Mouse (Mus musculus) liver, postnatal 0 days (tissue): ENCODE measurements at regions not wholly inside any gene's neighbourhood (a gene's known extent, or its start where the extent isn't known, plus 50 kb on each side); places are given as distances from the start of the nearest gene placed in this dataset.

ENCODE experiments used
- ATAC-seq: fragments of 200-750 bp; cut with Nextera tagmentation; 2 replicates; pipeline ENCODE4 v1.8.0; 2017; ENCODE audit warnings: mild to moderate bottlenecking, moderate library complexity
- DNase-seq: peaks from one replicate; pipeline ENCODE4 v3.0.0-alpha.2; 2016
- H3K27ac ChIP-seq: fragments of 300-500 bp; sonication (generic); 2 replicates; pipeline ENCODE4 v1.5.1; 2014; ENCODE audit warnings: antibody characterized with exemption, moderate library complexity, mild to moderate bottlenecking, low read depth
- H3K27me3 ChIP-seq: fragments of 300-500 bp; sonication (generic); 2 replicates; pipeline ENCODE4 v1.6.1; 2014; ENCODE audit warnings: low read length, control low read depth, mixed read lengths; ENCODE audit not compliant: insufficient read depth
- H3K36me3 ChIP-seq: fragments of 300-500 bp; sonication (generic); replicated peaks from 2 replicates; pipeline ENCODE4 v1.6.1; 2014; ENCODE audit warnings: mild to moderate bottlenecking, control low read depth, low read length, moderate library complexity, mixed read lengths; ENCODE audit not compliant: insufficient read depth
- H3K4me1 ChIP-seq: fragments of 300-500 bp; sonication (generic); 2 replicates; pipeline ENCODE4 v1.6.1; 2014; ENCODE audit warnings: antibody characterized with exemption, mild to moderate bottlenecking, control low read depth; ENCODE audit not compliant: insufficient read depth
- H3K4me2 ChIP-seq: fragments of 300-500 bp; sonication (generic); 2 replicates; pipeline ENCODE4 v1.6.1; 2014; ENCODE audit warnings: low read depth, mild to moderate bottlenecking, low read length, moderate library complexity, mixed read lengths
- H3K4me3 ChIP-seq: fragments of 300-500 bp; sonication (generic); 2 replicates; pipeline ENCODE4 v1.5.1; 2014; ENCODE audit warnings: low read depth, low read length
- H3K9ac ChIP-seq: fragments of 300-500 bp; sonication (generic); replicated peaks from 2 replicates; pipeline ENCODE4 v1.6.1; 2014; ENCODE audit warnings: mild to moderate bottlenecking, moderate library complexity
- H3K9me3 ChIP-seq: fragments of 300-500 bp; sonication (generic); 2 replicates; pipeline ENCODE4 v1.6.1; 2016; ENCODE audit warnings: mild to moderate bottlenecking, control low read depth, low read length, mixed read lengths
- CTCF ChIP-seq: sonication (generic); IDR thresholded peaks from 2 replicates; pipeline ENCODE4 v1.5.1; 2016; ENCODE audit warnings: antibody characterized with exemption, low read depth
- EP300 ChIP-seq: IDR thresholded peaks from 2 replicates; pipeline ENCODE4 v1.6.1; 2016; ENCODE audit warnings: antibody characterized with exemption, low read depth, mild to moderate bottlenecking
- WGBS: fragments of 180-500 bp; shearing (Covaris S2); extraction: QIAGEN DNeasy Blood & Tissue Kit; methylation state at CpG from one replicate; pipeline ENCODE4 v1.1.7; 2014; ENCODE audit not compliant: insufficient replicate concordance; 5-methylcytosine and 5-hydroxymethylcytosine counted together

DNA sequence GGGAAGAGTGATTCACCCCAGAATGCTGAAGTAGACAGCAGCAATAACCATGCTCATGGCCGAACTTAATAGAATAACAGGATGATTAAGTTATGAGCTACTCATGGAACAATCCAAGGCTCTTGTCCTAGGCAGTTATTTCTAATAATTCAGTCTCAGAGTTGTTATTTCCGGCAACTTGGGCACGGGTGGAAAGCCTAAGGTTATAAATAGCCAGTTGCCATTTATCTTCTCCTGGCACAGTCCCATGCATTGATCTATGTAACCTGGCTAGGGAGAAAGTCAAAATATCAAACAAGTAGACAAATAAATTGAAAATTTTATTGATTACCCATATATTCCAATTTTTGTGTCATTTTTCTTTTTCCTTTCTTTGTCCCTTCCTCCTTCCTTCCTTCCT, 64.0 kb upstream of the Chd1 start:
- Histone ChIP-seq H3K4me1 (no peaks in the 10 kb centered on the region), H3K9ac (no peak overlapping the region), H3K9me3 (no peaks in the 10 kb centered on the region), H3K4me2 (no peak overlapping the region), H3K4me3 (no peak overlapping the region), H3K27me3 (no peaks in the 10 kb centered on the region), H3K27ac (no peak overlapping the region), H3K36me3 (no peaks in the 10 kb centered on the region)
- ATAC-seq (no peak), DNase-seq (no peak)
- TF ChIP-seq EP300 (no peak), CTCF (no peak)
- 62% methylated on average over 3 of the region's 3 CpGs for WGBS

DNA sequence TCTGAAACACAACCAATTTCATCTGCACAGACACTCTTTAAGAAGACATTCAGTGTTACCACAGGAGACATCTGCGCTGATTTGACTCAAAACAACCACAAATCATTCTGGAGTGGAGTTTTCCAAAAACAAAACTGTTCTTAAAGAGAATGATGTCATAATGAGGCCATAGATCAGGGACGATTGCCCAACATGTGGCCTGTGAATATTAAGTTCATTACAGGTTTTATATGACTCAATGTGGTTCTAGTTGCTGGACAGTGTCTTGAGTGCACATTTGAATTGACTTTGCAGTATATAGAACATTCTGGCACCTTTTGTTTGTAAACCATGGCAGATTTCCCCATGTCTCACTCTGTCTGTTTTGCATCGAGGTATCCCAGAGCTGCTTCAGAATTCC, 63.0 kb upstream of the Chd1 start:
- no peak overlapping the region for H3K27ac ChIP-seq
- no peaks in the 10 kb centered on the region for H3K27me3 ChIP-seq
- WGBS, result 75% methylated on average over 3 of the region's 3 CpGs
- TF ChIP-seq EP300 (no peak), CTCF (no peak)
- H3K4me1 ChIP-seq, result no peaks in the 10 kb centered on the region
- no peaks in the 10 kb centered on the region for H3K9me3 ChIP-seq
- DNase-seq (no peak), ATAC-seq (peak; percentile 56; the same call in 1 of the 2 replicates)
- no peak overlapping the region for H3K9ac ChIP-seq
- no peaks in the 10 kb centered on the region for H3K36me3 ChIP-seq
- no peak overlapping the region for H3K4me2 ChIP-seq
- no peak overlapping the region for H3K4me3 ChIP-seq

DNA sequence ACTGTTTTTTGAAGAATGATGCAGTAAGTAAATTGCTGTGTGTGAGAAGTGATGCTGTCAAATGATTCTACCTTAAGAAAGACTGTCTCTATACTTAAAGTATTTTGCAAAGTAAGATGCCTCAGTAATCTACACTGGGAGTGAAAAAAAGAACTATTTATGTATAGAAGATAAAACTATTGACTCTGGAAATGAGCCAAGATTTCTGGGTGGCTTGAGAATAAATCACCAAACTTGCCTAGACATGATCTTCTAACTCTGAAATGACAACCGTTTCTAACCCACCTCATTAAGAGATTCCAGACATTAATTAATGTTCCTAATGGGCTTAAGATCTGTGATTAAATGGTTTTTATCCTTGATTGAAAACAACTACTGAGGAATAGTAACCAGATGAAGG, 58.0 kb upstream of the Chd1 start:
- WGBS, result 50% methylated on average over 1 of the region's 1 CpGs
- Histone ChIP-seq H3K4me3 (no peak overlapping the region), H3K9ac (no peak overlapping the region), H3K4me1 (no peaks in the 10 kb centered on the region), H3K27me3 (no peaks in the 10 kb centered on the region), H3K9me3 (no peaks in the 10 kb centered on the region), H3K36me3 (no peaks in the 10 kb centered on the region), H3K27ac (no peak overlapping the region), H3K4me2 (no peak overlapping the region)
- ATAC-seq (no peak), DNase-seq (no peak)
- no peak for TF ChIP-seq EP300
- TF ChIP-seq CTCF, result no peak

DNA sequence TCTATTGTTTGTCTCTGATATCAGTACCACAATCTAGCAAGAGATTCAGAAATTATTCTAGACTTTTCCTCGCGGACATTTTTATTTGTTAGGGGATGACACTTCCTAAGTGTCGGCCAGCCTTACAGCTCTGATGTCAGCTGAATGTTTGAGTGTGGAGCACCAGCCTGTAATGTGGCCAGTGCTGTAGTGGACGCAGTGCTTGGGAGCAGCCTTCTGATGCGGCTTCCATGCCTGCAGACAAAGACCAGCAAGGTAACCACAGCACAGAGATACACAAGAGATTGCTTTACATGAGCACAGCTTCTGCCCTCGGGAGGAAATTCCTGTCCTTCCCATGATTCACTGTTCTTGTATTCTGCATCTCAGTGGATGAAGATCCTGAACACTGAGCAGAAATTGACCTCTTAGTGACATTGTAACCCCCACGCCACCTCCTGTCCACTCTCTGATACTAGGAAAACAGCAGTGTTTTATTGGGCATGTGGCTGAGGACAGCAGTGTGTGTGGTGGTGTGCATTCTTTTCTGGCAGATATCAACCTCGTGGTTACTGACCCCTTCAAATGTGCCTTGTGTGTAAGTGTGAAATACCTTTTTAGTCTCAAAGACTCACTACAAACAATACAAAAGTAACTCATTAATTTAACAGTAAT, 54.6 kb upstream of the Chd1 start:
- ATAC-seq, result no peak

DNA sequence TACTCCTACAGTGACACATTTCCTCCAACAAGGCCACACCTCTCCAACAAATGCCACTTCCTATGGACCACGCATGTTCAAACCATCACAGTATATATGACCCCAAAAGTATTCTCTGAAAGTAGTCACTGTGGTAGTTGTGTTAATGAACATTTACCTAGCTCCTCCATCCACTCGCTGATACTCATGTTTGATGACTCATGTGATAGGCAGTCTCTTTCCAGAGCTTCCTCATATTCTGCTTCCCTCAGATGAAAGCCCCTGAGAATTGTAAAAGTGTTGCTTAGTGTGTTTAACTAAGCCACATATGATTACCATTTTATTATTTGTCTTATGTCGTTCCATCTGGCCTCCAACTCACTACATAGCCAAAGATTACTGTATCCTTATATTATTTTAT, 52.9 kb upstream of the Chd1 start:
- H3K9ac ChIP-seq, result no peak overlapping the region
- H3K4me3 ChIP-seq, result no peak overlapping the region
- H3K27me3 ChIP-seq, result no peaks in the 10 kb centered on the region
- H3K4me1 ChIP-seq, result no peaks in the 10 kb centered on the region
- WGBS, result 59% methylated on average over 3 of the region's 3 CpGs
- ATAC-seq, result no peak
- no peaks in the 10 kb centered on the region for H3K9me3 ChIP-seq
- H3K4me2 ChIP-seq, result no peak overlapping the region
- no peak overlapping the region for H3K27ac ChIP-seq
- no peaks in the 10 kb centered on the region for H3K36me3 ChIP-seq
- no peak for DNase-seq
- no peak for TF ChIP-seq EP300
- no peak for TF ChIP-seq CTCF

More for the DNA sequence above, 54.6 kb upstream of the Chd1 start:
- no peaks in the 10 kb centered on the region for H3K4me1 ChIP-seq
- DNase-seq, result no peak
- H3K9ac ChIP-seq, result no peak overlapping the region
- H3K36me3 ChIP-seq, result no peaks in the 10 kb centered on the region
- H3K9me3 ChIP-seq, result no peaks in the 10 kb centered on the region
- no peak overlapping the region for H3K27ac ChIP-seq
- TF ChIP-seq EP300 (no peak), CTCF (no peak)
- H3K27me3 ChIP-seq, result no peaks in the 10 kb centered on the region
- H3K4me2 ChIP-seq, result no peak overlapping the region
- no peak overlapping the region for H3K4me3 ChIP-seq
- WGBS, result 66% methylated on average over 8 of the region's 8 CpGs
